Mouse (Mus musculus) cortical plate, adult 2 months (tissue): ENCODE results near the gene Celf2.

Experiments used
- CTCF ChIP-seq: fragments of 200-500 bp; IDR thresholded peaks from 2 replicates; pipeline ENCODE4 v1.5.1; 2011; ENCODE audit warnings: mild to moderate bottlenecking, control low read depth, low read length; ENCODE audit not compliant: insufficient read depth; ENCODE audit errors: extremely low read depth
- POLR2A ChIP-seq: fragments of 200-500 bp; IDR thresholded peaks from 2 replicates; pipeline ENCODE4 v1.6.1; 2011; ENCODE audit warnings: mild to moderate bottlenecking, low read length, control low read depth; ENCODE audit not compliant: insufficient read depth; ENCODE audit errors: extremely low read depth

DNA sequence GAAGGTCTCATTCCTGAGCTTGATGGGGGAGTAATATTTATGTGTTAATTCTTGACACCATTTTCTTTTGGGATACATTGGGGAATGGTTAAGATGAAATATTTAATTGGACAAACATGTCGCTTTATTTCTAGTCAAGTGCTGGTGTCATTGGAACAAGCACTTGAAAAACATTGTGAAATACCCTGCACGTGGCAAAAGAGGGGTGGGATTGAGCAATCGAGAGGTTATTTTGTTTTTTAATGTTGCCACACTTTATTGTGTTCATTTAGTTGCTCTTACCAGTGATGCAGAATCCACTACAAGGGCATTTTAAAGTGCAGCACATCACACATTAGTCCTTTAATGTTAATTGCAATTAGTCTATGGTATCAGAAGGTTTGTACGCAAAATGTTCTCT, 242.2 kb downstream of the Celf2 start:
- TF ChIP-seq POLR2A (no peak), CTCF (no peak)
